Mouse (Mus musculus): ENCODE data around the gene Msn.

DNA sequence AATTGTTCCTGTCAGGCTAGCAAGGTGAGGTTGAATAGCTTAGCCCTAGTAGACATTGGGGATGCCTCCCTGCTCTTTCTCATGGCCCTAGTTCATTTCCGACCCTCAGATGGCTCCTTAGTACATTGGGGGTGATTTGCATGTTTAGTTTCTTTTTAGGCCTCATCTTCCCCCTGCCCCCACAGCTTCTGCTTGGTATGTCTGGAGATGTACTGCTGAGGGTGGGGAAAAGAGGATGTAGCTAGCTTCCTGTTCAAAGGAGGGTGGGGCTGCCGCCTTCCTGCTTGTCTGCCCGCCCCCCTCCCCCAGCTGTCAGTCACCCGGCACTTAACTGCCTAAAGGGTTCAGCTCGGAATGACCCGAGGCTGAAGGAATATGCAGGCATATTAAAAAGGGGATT, 34.8 kb downstream of the Msn start:
- TF ChIP-seq CTCF (IDR thresholded peaks at IDR 0.05; ENCODE audit: extremely low read depth, insufficient read depth, insufficient read length, insufficient replicate concordance), result no peak
- no peak for TF ChIP-seq POLR2A (IDR thresholded peaks at IDR 0.05; ENCODE audit: low read depth, low read length)

Data from spleen, adult 2 months (tissue).